Mouse (Mus musculus): ENCODE data around the gene Lonrf3.

The Lonrf3 gene

GRCm38 (mm10) chrX:36328271-36329039 lies at the start of gene Lonrf3:
Gene Lonrf3, plus strand, starts transcription at chrX:36328353.
- no peak for DNase-seq (ENCODE audit: low read depth, low spot score)

GRCm38 (mm10) chrX:36278750-36279149 lies 49.4 kb upstream of the Lonrf3 start:
- no peak for DNase-seq (ENCODE audit: low read depth, low spot score)

GRCm38 (mm10) chrX:36311420-36311819 lies 16.7 kb upstream of the Lonrf3 start:
- no peak for DNase-seq (ENCODE audit: low read depth, low spot score)

- DNase-seq (ENCODE audit: low read depth, low spot score): no peak
Measured at GRCm38 (mm10) chrX:36327491-36328255, 480 bp upstream of the Lonrf3 start.

- DNase-seq (ENCODE audit: low read depth, low spot score): no peak
Measured at GRCm38 (mm10) chrX:36329040-36329649, 992 bp downstream of the Lonrf3 start.

GRCm38 (mm10) chrX:36329849-36330411 lies 1.8 kb downstream of the Lonrf3 start:
- no peak for DNase-seq (ENCODE audit: low read depth, low spot score)

- DNase-seq (ENCODE audit: low read depth, low spot score): peak; percentile 27
Measured at GRCm38 (mm10) chrX:36352446-36352845, 24.3 kb downstream of the Lonrf3 start.

- DNase-seq (ENCODE audit: low read depth, low spot score): no peak
Measured at GRCm38 (mm10) chrX:36385340-36385739, 57.2 kb downstream of the Lonrf3 start.

GRCm38 (mm10) chrX:36389971-36390370 lies 61.8 kb downstream of the Lonrf3 start:
- no peak for DNase-seq (ENCODE audit: low read depth, low spot score)

GRCm38 (mm10) chrX:36390503-36390902 lies 62.4 kb downstream of the Lonrf3 start:
- no peak for DNase-seq (ENCODE audit: low read depth, low spot score)

GRCm38 (mm10) chrX:36392672-36393071 lies 64.5 kb downstream of the Lonrf3 start:
- DNase-seq (ENCODE audit: low read depth, low spot score): no peak

GRCm38 (mm10) chrX:36393279-36393678 lies 65.1 kb downstream of the Lonrf3 start:
- DNase-seq (ENCODE audit: low read depth, low spot score): peak; percentile 15

- no peak for DNase-seq (ENCODE audit: low read depth, low spot score)
Measured at GRCm38 (mm10) chrX:36400980-36401379, 72.8 kb downstream of the Lonrf3 start, which contains the start of gene Gm6268. Gene Gm6268, plus strand, starts transcription at chrX:36401280.

GRCm38 (mm10) chrX:36402316-36402715 lies 74.2 kb downstream of the Lonrf3 start:
- DNase-seq (ENCODE audit: low read depth, low spot score): peak; percentile 13
